Mouse (Mus musculus) adrenal gland, postnatal 4 days (tissue): ENCODE measurements around the gene 4430402I18Rik. TPM values are rescaled to one million over a fixed set of nuclear protein-coding genes. Genes with fewer than 3 reads are reported as not detected.
A peak's percentile ranks its signal among the peaks of the same experiment; 100 is the strongest.
"Not testable (repeated sequence)": the region's sequence is repeated elsewhere in the genome, so short reads cannot be mapped to it uniquely, and the experiment has no call there.

ENCODE experiments used
- DNase-seq, 2 experiments: peaks; one replicate each; pipeline ENCODE4 v3.0.0; 2021 to 2022; ENCODE audit warnings: low spot score in 2 of 2, mixed read lengths in 2 of 2
- long read RNA-seq, 2 experiments: library from polyadenylated mRNA; stranded (forward); transcript quantifications; one replicate each; pipeline ENCODE4 v2.0.0; 2021
- total RNA-seq, 2 experiments: library from RNA; stranded (reverse); gene quantifications; 2 replicates each; pipeline ENCODE4 v1.2.3; 2021

Gene 4430402I18Rik
- 1 to 10 TPM; 6.3 to 6.4 TPM for total RNA-seq
- long read RNA-seq, experiment 1, partial matches to known transcripts = 1 of 7 reads
- long read RNA-seq, experiment 1, other reads (novel, unspliced or antisense) = 5 of 7 reads
- long read RNA-seq, experiment 2, partial matches to known transcripts = 2 of 16 reads
- long read RNA-seq, experiment 2, other reads (novel, unspliced or antisense) = 13 of 16 reads

GRCm38 (mm10) chr19:28967652-28968051 lies at the start of gene 4430402I18Rik:
Gene 4430402I18Rik (minus strand): TSS chr19:28967800.
- DNase-seq = no peak

- no peak for DNase-seq
Measured at GRCm38 (mm10) chr19:29016786-29017185, 49.2 kb upstream of the 4430402I18Rik start.

DNA sequence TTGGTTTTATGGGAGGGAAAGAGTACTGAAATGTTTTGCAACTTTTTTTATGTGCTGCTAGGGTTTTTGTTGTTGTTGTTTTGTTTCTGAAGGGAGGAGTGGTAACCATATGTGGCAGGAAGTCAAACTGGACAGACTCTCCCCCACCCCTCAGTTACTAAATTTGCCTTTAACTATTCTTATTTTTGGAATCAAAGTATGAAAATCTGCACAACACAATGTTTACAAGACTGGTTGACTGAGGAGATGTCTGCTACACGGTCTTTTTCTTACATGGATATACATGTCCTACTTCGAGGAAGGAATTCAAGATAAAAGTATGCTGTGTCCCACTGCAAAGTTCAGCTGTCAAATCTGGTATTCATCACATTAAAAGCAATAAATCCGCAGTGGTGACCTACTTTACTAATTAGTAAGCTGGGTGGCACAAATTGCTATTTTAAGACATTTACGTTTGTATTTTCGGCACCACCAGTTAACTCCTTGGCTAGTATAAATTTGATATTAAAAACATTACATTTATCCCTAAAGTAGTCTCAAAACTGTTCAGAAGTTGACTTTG lies 48.7 kb upstream of the 4430402I18Rik start:
- no peak for DNase-seq

- no peak for DNase-seq
Measured at GRCm38 (mm10) chr19:29015410-29016203, 48.0 kb upstream of the 4430402I18Rik start.

DNA sequence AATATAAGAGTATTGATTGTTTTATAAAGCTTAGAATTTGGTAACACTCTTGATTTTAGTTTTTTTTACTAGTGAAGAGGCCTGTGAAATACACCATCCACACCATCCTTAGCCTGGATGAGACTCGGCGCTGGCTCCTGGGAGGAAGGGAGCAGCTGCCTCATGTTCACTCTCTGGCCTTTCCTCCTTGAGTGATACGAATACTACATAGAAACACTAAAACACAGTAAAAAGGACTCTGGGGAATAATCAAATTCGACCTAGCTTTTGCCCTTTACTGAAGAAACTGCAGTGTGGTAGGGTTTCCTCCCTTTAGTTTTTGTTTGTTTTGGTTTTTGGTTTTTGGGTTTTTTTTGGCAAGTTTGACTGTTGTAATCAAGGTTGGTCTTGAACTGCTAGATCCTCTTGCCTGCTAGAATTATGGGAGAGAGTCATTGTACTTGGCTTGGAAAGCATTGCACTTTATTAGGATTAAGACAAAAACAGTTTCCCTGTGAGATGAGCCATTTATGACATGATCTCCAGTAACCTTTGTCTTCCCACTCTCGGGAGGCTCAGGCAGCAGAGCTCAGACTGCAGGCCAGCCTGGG lies 47.0 kb upstream of the 4430402I18Rik start:
- no peak for DNase-seq

DNA sequence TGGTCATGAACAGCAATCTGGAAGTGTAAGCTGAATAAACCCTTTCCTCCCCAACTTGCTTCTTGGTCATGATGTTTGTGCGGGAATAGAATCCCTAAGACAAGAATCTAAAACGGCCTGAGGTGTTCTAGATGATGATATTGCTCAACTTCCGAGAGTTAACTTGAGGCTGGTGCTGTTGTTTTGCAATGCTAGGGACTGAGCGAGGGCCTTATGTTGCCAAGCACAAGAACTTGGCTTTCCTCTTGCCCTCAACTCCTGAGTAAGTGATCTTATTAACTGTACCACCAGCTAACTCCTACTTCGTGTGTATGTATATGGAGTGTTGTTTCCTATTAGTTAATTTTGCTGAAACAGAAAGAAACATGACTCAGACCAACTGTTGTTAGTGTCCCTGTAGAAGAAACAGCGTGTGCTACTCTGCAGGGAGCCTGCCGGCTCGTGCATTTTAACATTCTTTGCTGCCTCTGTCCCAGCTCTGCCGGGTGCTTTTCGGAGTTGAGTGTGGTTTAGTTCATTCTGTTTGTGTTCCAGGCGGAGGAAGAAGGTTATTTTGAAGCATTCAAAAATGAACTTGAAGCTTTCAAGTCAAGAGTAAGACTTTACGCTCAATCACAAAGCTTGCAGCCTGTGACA lies 43.9 kb upstream of the 4430402I18Rik start:
- DNase-seq = no peak

DNA sequence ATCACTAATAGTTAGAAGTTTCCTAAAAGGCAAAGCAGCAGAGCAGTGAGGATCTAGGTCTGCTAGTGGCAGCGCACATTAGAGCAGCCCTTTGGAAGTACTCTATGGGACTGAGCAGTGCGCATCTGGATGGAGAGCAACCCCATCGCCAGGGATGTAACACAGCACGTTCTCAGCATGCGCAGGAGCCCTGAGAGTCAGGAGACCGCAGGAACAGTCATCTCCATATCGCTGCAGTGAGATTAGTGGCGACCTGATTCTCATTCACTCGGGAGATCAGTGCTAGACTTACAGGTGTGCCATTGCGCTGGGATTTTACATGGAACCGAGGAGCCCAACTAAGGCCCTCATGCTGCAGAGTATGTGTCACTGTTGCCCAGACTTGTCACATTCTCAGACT lies 41.4 kb upstream of the 4430402I18Rik start:
- no peak for DNase-seq

DNA sequence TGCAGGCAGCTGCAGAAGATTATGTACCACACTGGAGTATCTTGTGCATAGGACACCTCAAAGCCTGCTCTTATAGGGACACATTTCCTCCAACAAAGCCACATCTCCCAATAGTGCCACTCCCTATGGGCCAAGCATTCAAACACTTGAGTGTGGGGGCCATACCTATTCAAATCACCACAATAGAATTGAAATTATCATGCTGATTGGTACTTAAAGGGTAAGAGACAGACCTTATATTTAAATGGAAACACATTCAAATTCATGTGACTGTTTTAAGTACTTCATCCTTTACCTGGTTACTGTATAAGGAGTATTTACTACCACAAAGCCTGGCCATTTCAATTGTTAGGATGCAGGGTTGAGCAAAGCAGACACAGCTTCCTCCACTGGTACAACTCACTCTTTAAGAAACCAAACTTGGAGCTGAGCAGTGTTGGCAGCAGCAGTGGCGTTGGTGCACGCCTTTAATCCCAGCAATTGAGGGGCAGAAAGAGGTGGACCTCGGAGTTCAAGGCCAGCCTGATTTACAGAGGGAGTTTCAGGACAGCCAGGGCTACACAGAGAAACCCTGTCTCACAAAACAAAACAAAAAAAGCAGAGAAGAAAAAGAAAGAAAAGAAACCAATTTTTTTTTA lies 40.6 kb upstream of the 4430402I18Rik start:
- DNase-seq = no peak

DNA sequence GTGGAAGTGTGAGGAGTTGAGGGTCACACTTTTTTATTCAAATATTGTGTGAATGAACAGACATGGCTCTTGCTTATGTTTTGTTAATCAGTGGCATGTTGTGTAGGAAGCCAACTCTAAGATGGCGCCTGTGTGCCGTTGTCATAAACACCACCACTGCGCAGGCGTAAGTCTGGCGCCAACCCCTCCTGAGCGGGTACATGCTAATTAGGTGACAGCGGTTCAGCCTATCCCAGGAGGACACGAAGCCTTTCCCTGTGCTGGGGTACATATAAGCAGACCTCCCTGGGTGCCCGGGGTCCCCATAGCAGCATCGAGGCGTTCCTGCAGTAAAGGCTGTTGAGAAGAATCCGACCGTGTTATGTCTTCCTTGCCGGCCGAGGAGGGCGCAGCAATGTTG lies 32.7 kb upstream of the 4430402I18Rik start:
- DNase-seq = not testable (repeated sequence)

DNA sequence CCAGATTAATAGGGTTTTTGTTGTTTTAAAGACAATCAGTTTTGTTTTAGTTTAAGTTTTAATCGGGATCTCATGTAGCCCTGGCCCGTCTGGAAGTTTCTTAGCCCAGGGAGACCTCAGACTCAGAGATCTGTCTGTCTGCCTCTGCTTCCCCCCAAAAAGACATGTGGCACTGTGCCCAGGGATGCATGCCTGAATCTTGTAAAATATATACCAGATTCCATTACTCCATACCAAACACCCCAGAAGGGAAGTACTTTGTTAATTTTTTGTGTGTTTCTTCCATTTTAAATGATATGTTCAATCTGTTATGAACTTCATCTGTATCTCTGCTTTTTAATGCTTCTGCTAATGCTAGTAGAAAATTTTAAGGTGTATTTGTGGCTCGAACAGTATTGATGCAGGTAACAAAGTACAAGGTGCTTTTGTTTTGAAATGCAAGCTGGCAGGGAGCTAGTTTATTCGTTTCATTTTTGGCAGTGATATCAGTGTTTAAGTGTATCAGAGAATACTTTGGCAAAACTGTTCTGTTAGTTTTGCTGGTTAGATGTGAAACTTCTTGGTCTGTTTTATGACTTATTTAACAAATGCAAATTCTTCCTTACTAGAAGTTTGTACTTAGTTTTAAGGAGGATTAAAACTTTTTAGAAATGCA lies 30.5 kb upstream of the 4430402I18Rik start:
- no peak for DNase-seq

DNA sequence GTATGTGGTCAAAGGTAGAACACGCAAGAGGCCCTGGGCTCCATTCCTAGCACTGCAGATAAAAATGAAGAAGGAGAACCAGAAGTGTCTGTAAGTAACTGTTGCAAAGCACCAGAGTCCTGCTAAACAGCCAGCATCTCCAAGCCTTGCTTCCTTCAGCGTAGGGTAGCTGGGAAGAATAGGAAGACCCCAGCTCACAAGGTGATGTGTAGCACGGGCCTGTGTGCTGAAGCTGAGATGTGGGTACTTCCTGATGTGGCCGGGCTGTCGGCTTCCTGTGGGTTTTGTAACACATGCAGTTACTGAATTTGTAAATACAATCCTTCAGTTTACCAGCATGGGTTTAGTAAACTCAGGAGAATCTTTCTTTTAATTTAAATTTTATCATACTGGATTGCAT lies 27.8 kb upstream of the 4430402I18Rik start:
- DNase-seq = no peak

- DNase-seq = no peak
Measured at GRCm38 (mm10) chr19:28994870-28995269, 27.3 kb upstream of the 4430402I18Rik start.

DNA sequence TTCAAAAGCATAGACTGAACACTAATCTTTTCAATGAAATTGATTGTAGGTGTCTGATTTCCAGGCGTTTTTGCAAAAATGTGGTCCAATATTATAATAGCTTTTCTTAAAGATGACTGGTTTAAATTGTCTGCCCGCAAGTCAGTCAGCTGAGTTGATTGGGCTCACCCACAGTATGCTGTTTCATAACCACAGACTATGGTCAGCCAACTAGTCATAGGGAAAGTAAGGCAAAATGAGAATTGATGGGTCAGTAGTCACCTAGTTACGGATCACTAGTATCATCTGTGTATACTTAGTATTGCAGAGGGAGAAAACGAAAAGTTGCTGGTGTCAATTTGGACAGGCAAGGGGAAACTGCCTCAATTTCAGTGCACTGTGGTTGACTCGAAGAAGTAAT lies 23.8 kb upstream of the 4430402I18Rik start:
- no peak for DNase-seq

DNA sequence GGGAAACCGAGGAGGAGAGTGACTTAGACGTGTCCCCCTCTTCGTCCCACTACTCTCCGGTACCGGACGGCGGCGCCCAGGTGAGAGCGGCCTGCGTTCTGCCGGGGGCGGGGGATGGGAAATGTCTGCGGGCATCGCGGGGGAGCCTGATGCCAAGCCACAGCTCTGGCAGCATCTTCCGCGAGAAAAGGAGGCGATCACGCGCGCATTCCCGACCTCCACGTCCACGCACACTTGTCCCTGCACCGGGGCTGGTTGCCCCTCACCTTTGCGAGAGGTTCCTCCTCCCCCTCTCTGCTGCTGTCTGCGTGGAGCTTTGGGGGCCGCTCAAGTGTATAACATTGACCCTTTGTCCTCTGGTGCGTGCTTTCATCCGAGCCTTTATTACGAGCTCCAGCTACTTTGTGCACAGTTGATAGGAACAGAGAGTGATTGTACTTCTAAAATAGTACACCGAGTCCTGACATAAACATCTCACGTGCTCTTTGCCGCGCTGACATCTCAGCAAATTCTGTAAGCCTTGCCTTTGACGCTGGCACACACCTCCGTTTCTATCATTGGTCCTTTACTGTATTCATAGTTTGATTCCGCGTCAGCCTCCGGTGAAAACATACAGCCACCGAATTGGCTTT lies 23.1 kb upstream of the 4430402I18Rik start:
- DNase-seq = no peak

- DNase-seq = peak; percentile 96 to 97
Measured at GRCm38 (mm10) chr19:28990194-28990589, 22.6 kb upstream of the 4430402I18Rik start, which contains the start of gene Cdc37l1. Gene Cdc37l1 (plus strand): TSS chr19:28990352.

DNA sequence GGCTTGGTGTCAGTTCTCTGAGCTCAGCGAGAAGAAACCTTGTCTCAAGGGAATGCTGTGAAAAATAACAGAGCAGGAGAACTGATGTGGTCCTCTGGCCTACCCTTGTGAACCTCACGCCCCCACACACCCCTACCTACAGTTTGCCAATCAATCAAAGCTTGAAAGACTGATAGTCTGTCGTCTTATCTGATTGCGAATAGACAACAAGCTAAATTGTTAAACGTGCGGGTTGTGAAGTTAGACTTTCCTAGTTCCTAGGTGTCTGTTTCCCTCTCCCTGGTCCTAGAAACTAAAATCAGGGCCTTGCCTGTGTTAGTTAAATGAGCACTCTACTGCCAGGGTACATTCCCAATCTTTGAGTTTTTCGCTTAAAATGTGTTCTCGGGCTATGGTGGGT lies 21.9 kb upstream of the 4430402I18Rik start:
- no peak for DNase-seq

- DNase-seq = no peak
Measured at GRCm38 (mm10) chr19:28982617-28983016, 15.0 kb upstream of the 4430402I18Rik start.

DNA sequence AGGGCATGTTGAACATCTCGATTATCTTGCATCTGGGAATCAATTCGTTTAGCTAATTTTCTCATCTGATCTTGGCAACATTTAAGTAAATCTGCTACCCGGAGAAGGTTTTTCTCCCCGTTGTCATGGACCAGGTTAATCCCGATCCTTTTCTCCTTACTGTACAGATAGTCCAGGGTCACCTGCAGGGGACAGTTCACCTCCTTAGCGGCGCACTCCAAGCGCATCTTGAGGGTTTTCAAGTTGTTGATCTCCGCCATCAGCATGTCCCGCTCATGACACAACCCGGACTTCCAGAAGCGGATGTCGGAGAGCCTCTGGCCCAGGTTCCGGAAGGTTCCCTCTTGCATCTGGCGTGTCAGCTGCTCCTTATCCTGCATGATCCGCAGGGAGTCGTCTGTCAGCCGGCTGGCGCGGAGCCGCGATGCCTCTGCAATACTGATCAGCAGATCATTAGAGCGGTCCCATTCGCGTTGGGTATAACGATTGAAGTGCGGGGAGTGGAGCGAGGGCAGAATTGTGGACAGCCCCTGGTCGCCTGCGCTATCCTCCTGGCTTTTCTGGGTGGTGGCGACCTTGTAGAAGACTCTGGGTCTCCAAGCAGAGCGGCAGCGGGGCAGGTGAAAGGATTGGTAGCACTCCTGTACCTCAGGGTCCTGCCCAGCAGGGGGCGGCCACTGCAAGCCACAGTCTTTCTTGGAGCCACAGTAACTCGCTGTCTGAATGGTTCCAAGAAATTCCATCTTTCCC lies 7.4 kb upstream of the 4430402I18Rik start:
- DNase-seq = peak; percentile 51 to 60

DNA sequence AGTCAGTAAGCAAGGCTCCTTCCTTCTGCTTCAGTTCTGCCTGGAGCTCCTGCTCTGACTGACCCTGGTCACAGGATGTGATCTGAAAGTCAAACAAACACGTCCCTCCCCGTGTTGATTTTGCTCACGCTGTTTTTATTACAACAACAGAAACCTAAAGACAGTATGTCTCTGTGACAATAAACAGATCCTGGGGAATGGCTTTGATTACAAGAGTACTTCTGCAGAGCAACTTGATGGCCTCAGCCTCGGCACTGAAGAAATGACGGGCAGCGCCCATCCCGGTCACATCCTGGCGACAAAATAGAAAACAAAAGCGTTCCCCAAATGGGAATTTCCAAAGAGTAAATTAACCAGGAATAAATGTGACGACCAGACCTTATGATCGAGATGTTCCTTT lies 2.7 kb upstream of the 4430402I18Rik start:
- DNase-seq = no peak
